Mouse (Mus musculus) midbrain, embryonic 14.5 days (tissue): ENCODE measurements around the gene C2cd4b. TPM values are rescaled to one million over a fixed set of nuclear protein-coding genes. Genes with fewer than 3 reads are reported as not detected.

Source experiments
- ATAC-seq: fragments of 200-750 bp; cut with Nextera tagmentation; 2 replicates; pipeline ENCODE4 v1.8.0; 2017; ENCODE audit warnings: moderate number of reproducible peaks, moderate library complexity; ENCODE audit not compliant: low FRiP score, low TSS enrichment
- DNase-seq: peaks from one replicate; pipeline ENCODE4 v3.0.0-alpha.2; 2015
- H3K27ac ChIP-seq: fragments of 300-500 bp; sonication (generic); replicated peaks from 2 replicates; pipeline ENCODE4 v1.5.1; 2014; ENCODE audit warnings: mild to moderate bottlenecking, low read depth, low read length, moderate library complexity
- H3K27me3 ChIP-seq: fragments of 300-500 bp; sonication (generic); 2 replicates; pipeline ENCODE4 v1.6.1; 2014; ENCODE audit warnings: low read length, control low read depth, mixed read lengths; ENCODE audit not compliant: control insufficient read depth, insufficient read depth
- H3K36me3 ChIP-seq: fragments of 300-500 bp; sonication (generic); 2 replicates; pipeline ENCODE4 v1.6.1; 2014; ENCODE audit warnings: low read length, control low read depth; ENCODE audit not compliant: control insufficient read depth, insufficient read depth
- H3K4me1 ChIP-seq: fragments of 300-500 bp; sonication (generic); 2 replicates; pipeline ENCODE4 v1.6.1; 2014; ENCODE audit warnings: mild to moderate bottlenecking, antibody characterized with exemption, low read length, control low read depth; ENCODE audit not compliant: control insufficient read depth, insufficient read depth
- H3K4me2 ChIP-seq: fragments of 300-500 bp; sonication (generic); 2 replicates; pipeline ENCODE4 v1.6.1; 2014; ENCODE audit warnings: mild to moderate bottlenecking, low read length, moderate library complexity
- H3K4me3 ChIP-seq: fragments of 300-500 bp; sonication (generic); replicated peaks from 2 replicates; pipeline ENCODE4 v1.5.1; 2014; ENCODE audit warnings: low read depth, low read length
- H3K9ac ChIP-seq: fragments of 300-500 bp; sonication (generic); replicated peaks from 2 replicates; pipeline ENCODE4 v1.6.1; 2014; ENCODE audit warnings: mild to moderate bottlenecking, low read length, moderate library complexity
- H3K9me3 ChIP-seq: fragments of 300-500 bp; sonication (generic); 2 replicates; pipeline ENCODE4 v1.6.1; 2016; ENCODE audit warnings: low read length, control low read depth, mixed read lengths; ENCODE audit not compliant: control insufficient read depth
- WGBS: fragments of 180-500 bp; shearing (Covaris S2); extraction: QIAGEN DNeasy Blood & Tissue Kit; methylation state at CpG from one replicate; pipeline ENCODE4 v1.1.7; 2014; 5-methylcytosine and 5-hydroxymethylcytosine counted together
- polyA plus RNA-seq: library from polyadenylated mRNA; unstranded; fragments of >200 nt; fragmentation: Nextera tagmentation; extraction: Ambion mirVana; gene quantifications from 2 replicates; pipeline ENCODE4 v1.2.1, GENCODE M21; 2014

C2cd4b gene
- polyA plus RNA-seq, 1 experiment from 2014 or later: 0.71 TPM

DNA sequence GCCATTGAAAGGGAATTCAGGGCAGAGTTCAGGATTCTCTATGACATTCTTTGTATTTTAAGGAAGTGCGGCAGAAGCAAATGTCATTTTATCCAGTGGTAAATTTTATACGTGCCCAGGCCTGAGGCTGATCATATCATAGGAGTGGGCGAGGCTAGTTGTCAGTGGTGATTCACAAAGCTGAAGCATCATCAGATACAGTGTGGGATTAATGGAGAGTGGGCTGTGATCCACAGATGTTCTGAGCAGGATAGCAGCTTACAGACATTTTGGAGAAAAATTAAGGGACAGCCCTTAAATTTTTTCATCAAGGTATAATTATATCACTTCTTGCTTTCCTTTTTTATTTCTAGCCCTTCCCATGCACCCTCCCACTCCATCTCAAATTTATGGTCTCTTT, 24.2 kb downstream of the C2cd4b start:
- WGBS: 86% methylated on average over 3 of the region's 3 CpGs
- no peak overlapping the region for H3K27ac ChIP-seq
- H3K27me3 ChIP-seq: no peaks in the 10 kb centered on the region
- no peaks in the 10 kb centered on the region for H3K4me1 ChIP-seq
- no peak overlapping the region for H3K9ac ChIP-seq
- no peaks in the 10 kb centered on the region for H3K36me3 ChIP-seq
- DNase-seq (no peak), ATAC-seq (no peak)
- H3K4me3 ChIP-seq: no peak overlapping the region
- no peaks in the 10 kb centered on the region for H3K9me3 ChIP-seq
- no peak overlapping the region for H3K4me2 ChIP-seq

DNA sequence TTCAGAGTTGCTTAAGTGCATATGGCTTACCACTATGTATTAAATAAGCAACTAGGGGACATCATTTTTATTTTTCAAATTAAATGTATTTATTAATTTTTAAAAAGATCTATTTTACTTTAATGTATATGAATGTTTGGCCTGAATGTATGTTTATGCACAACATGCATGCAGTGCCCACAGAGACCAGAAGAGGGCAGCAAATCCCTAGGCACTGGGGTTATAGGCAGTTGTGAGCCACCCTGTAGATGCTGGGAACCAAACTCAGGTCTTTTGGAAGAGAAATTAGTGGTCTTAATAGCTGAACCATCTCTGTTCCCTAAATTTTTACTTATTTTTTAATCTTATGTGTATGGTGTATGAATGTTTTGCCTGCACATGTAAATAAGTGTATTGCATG, 24.7 kb downstream of the C2cd4b start:
- Histone ChIP-seq H3K4me1 (no peaks in the 10 kb centered on the region), H3K36me3 (no peaks in the 10 kb centered on the region), H3K27me3 (no peaks in the 10 kb centered on the region), H3K4me2 (no peak overlapping the region), H3K4me3 (no peak overlapping the region), H3K9me3 (no peaks in the 10 kb centered on the region), H3K27ac (no peak overlapping the region), H3K9ac (no peak overlapping the region)
- DNase-seq: no peak
- no peak for ATAC-seq

- no peak overlapping the region for H3K4me3 ChIP-seq
- no peak for ATAC-seq
- H3K36me3 ChIP-seq: no peaks in the 10 kb centered on the region
- no peaks in the 10 kb centered on the region for H3K4me1 ChIP-seq
- H3K27ac ChIP-seq: no peak overlapping the region
- DNase-seq: no peak
- no peaks in the 10 kb centered on the region for H3K9me3 ChIP-seq
- no peak overlapping the region for H3K4me2 ChIP-seq
- no peaks in the 10 kb centered on the region for H3K27me3 ChIP-seq
- 92% methylated on average over 7 of the region's 7 CpGs for WGBS
- no peak overlapping the region for H3K9ac ChIP-seq
Measured at GRCm38 (mm10) chr9:67786311-67786710, 27.1 kb downstream of the C2cd4b start.

DNA sequence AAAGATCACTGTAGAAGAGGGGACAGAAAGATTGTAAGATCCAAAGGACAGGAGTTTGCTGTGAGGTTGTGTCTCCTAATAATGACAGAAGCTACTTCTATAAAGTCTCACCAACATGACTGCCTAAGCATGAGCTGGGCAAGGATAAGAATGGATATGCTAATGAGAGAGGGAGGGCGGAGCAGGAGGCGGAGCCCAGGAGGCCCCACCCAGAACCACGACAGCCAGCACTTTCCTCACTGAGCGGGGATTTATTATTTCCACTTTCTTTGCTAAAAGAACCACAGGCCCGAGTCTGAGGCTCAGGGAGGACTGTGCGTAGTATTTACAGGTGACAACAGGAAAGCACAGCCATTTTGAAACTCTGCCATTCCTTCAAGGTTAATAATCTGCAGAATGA, 28.4 kb downstream of the C2cd4b start:
- 65% methylated on average over 6 of the region's 6 CpGs for WGBS
- H3K27me3 ChIP-seq: no peaks in the 10 kb centered on the region
- no peak overlapping the region for H3K4me2 ChIP-seq
- DNase-seq: no peak
- no peaks in the 10 kb centered on the region for H3K4me1 ChIP-seq
- no peak overlapping the region for H3K9ac ChIP-seq
- no peak overlapping the region for H3K4me3 ChIP-seq
- H3K27ac ChIP-seq: no peak overlapping the region
- no peaks in the 10 kb centered on the region for H3K9me3 ChIP-seq
- H3K36me3 ChIP-seq: no peaks in the 10 kb centered on the region
- ATAC-seq: no peak

DNA sequence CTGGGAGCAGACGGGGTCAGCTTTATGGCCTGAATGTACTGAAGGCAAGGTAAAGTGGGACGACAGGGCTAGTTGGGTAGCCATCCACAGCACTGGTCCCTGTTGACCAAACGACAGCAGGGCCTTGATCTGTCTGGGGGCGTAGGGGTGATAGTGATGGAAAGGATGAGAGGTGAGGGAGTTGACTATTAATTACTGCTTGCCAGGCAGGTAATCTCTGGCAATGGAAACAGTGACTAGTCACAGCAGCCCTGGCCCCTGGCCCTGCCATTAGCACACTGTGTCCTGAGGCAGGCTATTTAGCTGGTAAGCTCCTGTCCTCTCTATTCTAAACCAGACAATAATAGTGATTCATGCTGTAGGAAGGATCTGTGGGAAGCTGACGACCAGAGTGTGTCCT, 33.2 kb downstream of the C2cd4b start:
- H3K4me2 ChIP-seq: no peak overlapping the region
- H3K4me1 ChIP-seq: peaks cover 22% of the 10 kb centered on the region; the same call in 1 of the 2 replicates
- H3K9ac ChIP-seq: no peak overlapping the region
- ATAC-seq: no peak
- 83% methylated on average over 5 of the region's 5 CpGs for WGBS
- no peaks in the 10 kb centered on the region for H3K27me3 ChIP-seq
- H3K4me3 ChIP-seq: no peak overlapping the region
- DNase-seq: no peak
- no peaks in the 10 kb centered on the region for H3K9me3 ChIP-seq
- no peak overlapping the region for H3K27ac ChIP-seq
- H3K36me3 ChIP-seq: no peaks in the 10 kb centered on the region

DNA sequence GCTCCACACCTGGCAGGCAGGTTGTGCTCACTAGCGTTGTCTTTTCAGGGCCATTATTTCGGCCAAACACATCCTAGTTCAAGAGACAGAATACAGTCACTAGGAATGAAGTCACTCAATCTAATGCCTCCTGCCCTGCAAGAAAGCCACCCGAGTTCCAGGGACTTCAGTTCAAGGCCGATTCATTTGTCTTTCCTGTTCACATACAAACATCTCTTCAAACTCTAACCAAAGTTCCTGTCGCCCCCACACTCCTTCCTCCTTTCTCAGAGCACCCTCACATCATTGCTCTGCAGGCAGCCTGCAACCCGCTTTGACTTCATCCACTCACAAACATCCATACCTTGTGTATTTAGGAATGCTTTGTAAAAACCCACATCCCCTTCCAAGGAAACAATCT, 34.3 kb downstream of the C2cd4b start:
- DNase-seq (no peak), ATAC-seq (no peak)
- 84% methylated on average over 6 of the region's 6 CpGs for WGBS
- Histone ChIP-seq H3K4me3 (no peak overlapping the region), H3K9me3 (no peaks in the 10 kb centered on the region), H3K27ac (no peak overlapping the region), H3K4me2 (no peak overlapping the region), H3K4me1 (peaks cover 22% of the 10 kb centered on the region; the same call in 1 of the 2 replicates), H3K27me3 (no peaks in the 10 kb centered on the region), H3K36me3 (no peaks in the 10 kb centered on the region), H3K9ac (no peak overlapping the region)

GRCm38 (mm10) chr9:67794216-67794615, 35.0 kb downstream of the C2cd4b start:
- ATAC-seq (no peak), DNase-seq (no peak)
- Histone ChIP-seq H3K4me2 (no peak overlapping the region), H3K9ac (no peak overlapping the region), H3K27ac (no peak overlapping the region), H3K27me3 (no peaks in the 10 kb centered on the region), H3K36me3 (no peaks in the 10 kb centered on the region), H3K4me3 (no peak overlapping the region), H3K4me1 (peaks cover 25% of the 10 kb centered on the region; the same call in 1 of the 2 replicates), H3K9me3 (no peaks in the 10 kb centered on the region)
- WGBS: 43% methylated on average over 1 of the region's 1 CpGs

GRCm38 (mm10) chr9:67794668-67795067, 35.4 kb downstream of the C2cd4b start:
- Histone ChIP-seq H3K4me2 (no peak overlapping the region), H3K4me1 (peaks cover 27% of the 10 kb centered on the region; the same call in 1 of the 2 replicates), H3K9me3 (no peaks in the 10 kb centered on the region), H3K27me3 (no peaks in the 10 kb centered on the region), H3K9ac (no peak overlapping the region), H3K36me3 (no peaks in the 10 kb centered on the region), H3K27ac (peak overlapping the region; percentile 74), H3K4me3 (no peak overlapping the region)
- ATAC-seq (no peak), DNase-seq (peak; percentile 14)
- WGBS: 81% methylated on average over 4 of the region's 4 CpGs

DNA sequence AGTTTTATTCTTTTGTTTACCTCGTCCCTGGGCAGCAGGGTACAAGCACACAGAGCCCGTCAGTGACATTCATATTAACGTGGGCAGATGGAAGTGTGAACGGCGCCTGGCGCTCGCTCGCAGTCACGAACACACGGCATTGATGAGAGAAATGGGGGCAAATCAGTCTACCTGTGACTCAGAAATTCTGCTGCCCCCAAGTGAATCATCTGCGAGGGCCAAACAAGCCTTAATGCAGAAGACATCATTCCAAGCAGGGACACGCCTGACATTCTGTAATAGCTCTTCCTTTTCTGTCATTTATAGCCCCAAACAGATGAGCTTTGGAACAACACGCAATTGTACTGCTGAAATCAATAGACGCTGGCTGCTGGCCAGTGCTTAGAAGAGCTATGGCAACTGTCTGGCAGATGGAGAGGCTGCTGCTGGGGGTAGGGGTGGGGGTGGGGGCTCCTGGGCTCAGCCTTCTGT, 36.0 kb downstream of the C2cd4b start:
- H3K4me1 ChIP-seq: peaks cover 27% of the 10 kb centered on the region; the same call in 1 of the 2 replicates
- peak overlapping the region; percentile 43 for H3K4me2 ChIP-seq
- no peak overlapping the region; the same call in 1 of the 2 replicates for H3K9ac ChIP-seq
- peak; percentile 78; the same call in 1 of the 2 replicates for ATAC-seq
- 28% methylated on average over 14 of the region's 14 CpGs for WGBS
- no peaks in the 10 kb centered on the region for H3K9me3 ChIP-seq
- no peak overlapping the region for H3K4me3 ChIP-seq
- no peaks in the 10 kb centered on the region for H3K27me3 ChIP-seq
- peak; percentile 84 for DNase-seq
- H3K27ac ChIP-seq: peak overlapping the region; percentile 74
- no peaks in the 10 kb centered on the region for H3K36me3 ChIP-seq
